Mouse (Mus musculus) erythroblast, adult 5-6 weeks (primary cell): Measurements from ENCODE around the gene Trim46. TPM values are rescaled to one million over a fixed set of nuclear protein-coding genes. Genes with fewer than 3 reads are reported as not detected.

ENCODE experiments used
- ATAC-seq: replicated peaks from 2 replicates; pipeline ENCODE4 v1.8.0; 2016; ENCODE audit warnings: moderate number of reproducible peaks, mild to moderate bottlenecking, moderate TSS enrichment, inconsistent platforms; ENCODE audit not compliant: poor library complexity, low FRiP score, severe bottlenecking
- total RNA-seq, 2 experiments: library from RNA; stranded (forward) in 1 of 2; stranded (reverse) in 1 of 2; fragments of 150-400 nt in 1 of 2; fragments of 200-764, 138-1000 nt in 1 of 2; gene quantifications; 2 replicates each; pipeline versions ENCODE4 v1.2.3 to v1.2.4; 2015 to 2017; ENCODE audit warnings: low replicate concordance in 2 of 2

Gene Trim46
- total RNA-seq, 2 experiments from 2014 or later, result not detected

GRCm38 (mm10) chr3:89187690-89188477 is 58.2 kb downstream of the Trim46 start:
- ATAC-seq, result no peak

GRCm38 (mm10) chr3:89187197-89187596 is 58.9 kb downstream of the Trim46 start:
- no peak for ATAC-seq

Other genes with a start within 250 kb of the Trim46 start
- 0.38 and 2.5 TPM in 2 replicates for gene Rusc1, start 153.0 kb downstream of the Trim46 start, total RNA-seq (2015; ENCODE audit: low replicate concordance)
- gene Rusc1, start 153.0 kb downstream of the Trim46 start, total RNA-seq (2017; ENCODE audit: low replicate concordance), result 1.6 and 5.6 TPM in 2 replicates
- not detected in 2 replicates for gene Gm43738, start 145.2 kb downstream of the Trim46 start, total RNA-seq (2015; ENCODE audit: low replicate concordance)
- gene Gm43738, start 145.2 kb downstream of the Trim46 start, total RNA-seq (2017; ENCODE audit: low replicate concordance), result not detected in 2 replicates
- 17.1 and 33.6 TPM in 2 replicates for gene Fdps, start 144.3 kb downstream of the Trim46 start, total RNA-seq (2015; ENCODE audit: low replicate concordance)
- gene Fdps, start 144.3 kb downstream of the Trim46 start, total RNA-seq (2017; ENCODE audit: low replicate concordance), result 30.1 and 47.8 TPM in 2 replicates
- 22.5 and 23.4 TPM in 2 replicates for gene Pklr, start 110.2 kb downstream of the Trim46 start, total RNA-seq (2015; ENCODE audit: low replicate concordance)
- gene Pklr, start 110.2 kb downstream of the Trim46 start, total RNA-seq (2017; ENCODE audit: low replicate concordance), result 5.6 and 5.7 TPM in 2 replicates
- not detected in 2 replicates for gene Hcn3, start 86.1 kb downstream of the Trim46 start, total RNA-seq (2015; ENCODE audit: low replicate concordance)
- gene Hcn3, start 86.1 kb downstream of the Trim46 start, total RNA-seq (2017; ENCODE audit: low replicate concordance), result 1.3 TPM in 1 of 2 replicates, not detected in the other
- 16.3 and 37.9 TPM in 2 replicates for gene Clk2, start 81.5 kb downstream of the Trim46 start, total RNA-seq (2015; ENCODE audit: low replicate concordance)
- gene Clk2, start 81.5 kb downstream of the Trim46 start, total RNA-seq (2017; ENCODE audit: low replicate concordance), result 24.4 and 47.4 TPM in 2 replicates
- 20.3 and 24.0 TPM in 2 replicates for gene Scamp3, start 68.8 kb downstream of the Trim46 start, total RNA-seq (2015; ENCODE audit: low replicate concordance)
- gene Scamp3, start 68.8 kb downstream of the Trim46 start, total RNA-seq (2017; ENCODE audit: low replicate concordance), result 3.5 and 5.8 TPM in 2 replicates
- 3.3 and 18.6 TPM in 2 replicates for gene Fam189b, start 63.2 kb downstream of the Trim46 start, total RNA-seq (2015; ENCODE audit: low replicate concordance)
- gene Fam189b, start 63.2 kb downstream of the Trim46 start, total RNA-seq (2017; ENCODE audit: low replicate concordance), result 1.8 TPM in 1 of 2 replicates, not detected in the other
- 11.1 and 18.8 TPM in 2 replicates for gene Gba, start 43.4 kb downstream of the Trim46 start, total RNA-seq (2015; ENCODE audit: low replicate concordance)
- gene Gba, start 43.4 kb downstream of the Trim46 start, total RNA-seq (2017; ENCODE audit: low replicate concordance), result 12.9 and 13.2 TPM in 2 replicates
- gene Thbs3, start 31.1 kb downstream of the Trim46 start, total RNA-seq (2015; ENCODE audit: low replicate concordance), result not detected in 2 replicates
- 1.7 TPM in 1 of 2 replicates, not detected in the other for gene Thbs3, start 31.1 kb downstream of the Trim46 start, total RNA-seq (2017; ENCODE audit: low replicate concordance)
- 4.0 and 13.4 TPM in 2 replicates for gene Mtx1, start 19.2 kb downstream of the Trim46 start, total RNA-seq (2015; ENCODE audit: low replicate concordance)
- gene Mtx1, start 19.2 kb downstream of the Trim46 start, total RNA-seq (2017; ENCODE audit: low replicate concordance), result 8.6 and 13.4 TPM in 2 replicates
- not detected in 2 replicates for gene Muc1, start 17.3 kb downstream of the Trim46 start, total RNA-seq (2015; ENCODE audit: low replicate concordance)
- gene Muc1, start 17.3 kb downstream of the Trim46 start, total RNA-seq (2017; ENCODE audit: low replicate concordance), result not detected in 2 replicates
- 47.0 and 49.8 TPM in 2 replicates for gene Krtcap2, start 343 bp downstream of the Trim46 start, total RNA-seq (2015; ENCODE audit: low replicate concordance)
- 17.8 and 31.8 TPM in 2 replicates for gene Krtcap2, start 343 bp downstream of the Trim46 start, total RNA-seq (2017; ENCODE audit: low replicate concordance)
- gene Dpm3, start 13.0 kb upstream of the Trim46 start, total RNA-seq (2015; ENCODE audit: low replicate concordance), result 16.1 and 42.3 TPM in 2 replicates
- gene Dpm3, start 13.0 kb upstream of the Trim46 start, total RNA-seq (2017; ENCODE audit: low replicate concordance), result 4.3 TPM in 1 of 2 replicates, not detected in the other
- 8.8 and 12.9 TPM in 2 replicates for gene Slc50a1, start 24.3 kb upstream of the Trim46 start, total RNA-seq (2015; ENCODE audit: low replicate concordance)
- gene Slc50a1, start 24.3 kb upstream of the Trim46 start, total RNA-seq (2017; ENCODE audit: low replicate concordance), result 10.9 and 11.5 TPM in 2 replicates
- gene Efna1, start 34.8 kb upstream of the Trim46 start, total RNA-seq (2015; ENCODE audit: low replicate concordance), result not detected in 2 replicates
- gene Efna1, start 34.8 kb upstream of the Trim46 start, total RNA-seq (2017; ENCODE audit: low replicate concordance), result not detected in 2 replicates
- not detected in 2 replicates for gene Efna3, start 76.7 kb upstream of the Trim46 start, total RNA-seq (2015; ENCODE audit: low replicate concordance)
- gene Efna3, start 76.7 kb upstream of the Trim46 start, total RNA-seq (2017; ENCODE audit: low replicate concordance), result not detected in 2 replicates
- not detected in 2 replicates for gene Efna4, start 91.7 kb upstream of the Trim46 start, total RNA-seq (2015; ENCODE audit: low replicate concordance)
- gene Efna4, start 91.7 kb upstream of the Trim46 start, total RNA-seq (2017; ENCODE audit: low replicate concordance), result not detected in 2 replicates
- 25.3 and 34.2 TPM in 2 replicates for gene Adam15, start 103.7 kb upstream of the Trim46 start, total RNA-seq (2015; ENCODE audit: low replicate concordance)
- gene Adam15, start 103.7 kb upstream of the Trim46 start, total RNA-seq (2017; ENCODE audit: low replicate concordance), result 5.0 and 14.1 TPM in 2 replicates
- gene Dcst2, start 115.7 kb upstream of the Trim46 start, total RNA-seq (2015; ENCODE audit: low replicate concordance), result not detected in 2 replicates
- not detected in 2 replicates for gene Dcst2, start 115.7 kb upstream of the Trim46 start, total RNA-seq (2017; ENCODE audit: low replicate concordance)
- gene Dcst1, start 118.9 kb upstream of the Trim46 start, total RNA-seq (2015; ENCODE audit: low replicate concordance), result not detected in 2 replicates
- not detected in 2 replicates for gene Dcst1, start 118.9 kb upstream of the Trim46 start, total RNA-seq (2017; ENCODE audit: low replicate concordance)
- 5.8 and 7.7 TPM in 2 replicates for gene Zbtb7b, start 148.5 kb upstream of the Trim46 start, total RNA-seq (2015; ENCODE audit: low replicate concordance)
- gene Zbtb7b, start 148.5 kb upstream of the Trim46 start, total RNA-seq (2017; ENCODE audit: low replicate concordance), result 5.4 and 15.2 TPM in 2 replicates
- gene Lenep, start 156.5 kb upstream of the Trim46 start, total RNA-seq (2015; ENCODE audit: low replicate concordance), result 0.63 and 3.7 TPM in 2 replicates
- gene Lenep, start 156.5 kb upstream of the Trim46 start, total RNA-seq (2017; ENCODE audit: low replicate concordance), result 0.17 TPM in 1 of 2 replicates, not detected in the other
- 2.1 and 6.3 TPM in 2 replicates for gene Flad1, start 165.6 kb upstream of the Trim46 start, total RNA-seq (2015; ENCODE audit: low replicate concordance)
- gene Flad1, start 165.6 kb upstream of the Trim46 start, total RNA-seq (2017; ENCODE audit: low replicate concordance), result 1.8 and 3.1 TPM in 2 replicates
- gene Cks1b, start 172.1 kb upstream of the Trim46 start, total RNA-seq (2015; ENCODE audit: low replicate concordance), result 67.9 and 79.9 TPM in 2 replicates
- gene Cks1b, start 172.1 kb upstream of the Trim46 start, total RNA-seq (2017; ENCODE audit: low replicate concordance), result 37.4 and 42.1 TPM in 2 replicates
- 14.4 and 25.2 TPM in 2 replicates for gene Shc1, start 172.1 kb upstream of the Trim46 start, total RNA-seq (2015; ENCODE audit: low replicate concordance)
- gene Shc1, start 172.1 kb upstream of the Trim46 start, total RNA-seq (2017; ENCODE audit: low replicate concordance), result 21.3 and 24.1 TPM in 2 replicates
- gene Pygo2, start 183.9 kb upstream of the Trim46 start, total RNA-seq (2015; ENCODE audit: low replicate concordance), result 9.8 and 11.5 TPM in 2 replicates
- 5.6 and 12.4 TPM in 2 replicates for gene Pygo2, start 183.9 kb upstream of the Trim46 start, total RNA-seq (2017; ENCODE audit: low replicate concordance)
- gene Pbxip1, start 190.4 kb upstream of the Trim46 start, total RNA-seq (2015; ENCODE audit: low replicate concordance), result 3.8 and 4.2 TPM in 2 replicates
- gene Pbxip1, start 190.4 kb upstream of the Trim46 start, total RNA-seq (2017; ENCODE audit: low replicate concordance), result 6.2 and 8.6 TPM in 2 replicates
- gene Pmvk, start 208.2 kb upstream of the Trim46 start, total RNA-seq (2015; ENCODE audit: low replicate concordance), result 5.4 and 8.1 TPM in 2 replicates
- gene Pmvk, start 208.2 kb upstream of the Trim46 start, total RNA-seq (2017; ENCODE audit: low replicate concordance), result 6.6 and 10.1 TPM in 2 replicates